Mouse (Mus musculus): ENCODE data around the gene Atf2. TPM values are rescaled to one million over a fixed set of nuclear protein-coding genes. Genes with fewer than 3 reads are reported as not detected.

The Atf2 gene
- total RNA-seq, 2 experiments from 2014 or later, result 131 to 169 TPM

GRCm38 (mm10) chr2:73779796-73780195, 112.6 kb downstream of the Atf2 start:
- no peak for ATAC-seq (replicated peaks; ENCODE audit: low FRiP score, poor library complexity, severe bottlenecking)

- ATAC-seq (replicated peaks; ENCODE audit: low FRiP score, poor library complexity, severe bottlenecking), result no peak
Measured at GRCm38 (mm10) chr2:73779016-73779595, 113.3 kb downstream of the Atf2 start.

GRCm38 (mm10) chr2:73776936-73777335, 115.5 kb downstream of the Atf2 start:
- no peak for ATAC-seq (replicated peaks; ENCODE audit: low FRiP score, poor library complexity, severe bottlenecking)

GRCm38 (mm10) chr2:73775683-73776310, 116.6 kb downstream of the Atf2 start:
- no peak for ATAC-seq (replicated peaks; ENCODE audit: low FRiP score, poor library complexity, severe bottlenecking)

GRCm38 (mm10) chr2:73774786-73775682, 117.4 kb downstream of the Atf2 start, which contains the start of gene Chn1:
TSS of gene Chn1 (minus strand) at chr2:73775346.
- no peak for ATAC-seq (replicated peaks; ENCODE audit: low FRiP score, poor library complexity, severe bottlenecking)

- ATAC-seq (replicated peaks; ENCODE audit: low FRiP score, poor library complexity, severe bottlenecking), result no peak
Measured at GRCm38 (mm10) chr2:73772945-73773344, 119.5 kb downstream of the Atf2 start.

GRCm38 (mm10) chr2:73768669-73769068, 123.8 kb downstream of the Atf2 start:
- no peak for ATAC-seq (replicated peaks; ENCODE audit: low FRiP score, poor library complexity, severe bottlenecking)

Other genes starting within 250 kb of the Atf2 start
- not detected in 2 replicates for gene Chn1, start 117.3 kb downstream of the Atf2 start, total RNA-seq (2015; ENCODE audit: low replicate concordance)
- gene Chn1, start 117.3 kb downstream of the Atf2 start, total RNA-seq (2017; ENCODE audit: low replicate concordance), result not detected in 2 replicates
- 240 and 334 TPM in 2 replicates for gene Atp5g3, start 18.7 kb upstream of the Atf2 start, total RNA-seq (2015; ENCODE audit: low replicate concordance)
- gene Atp5g3, start 18.7 kb upstream of the Atf2 start, total RNA-seq (2017; ENCODE audit: low replicate concordance), result 64.9 and 66.4 TPM in 2 replicates